Mouse (Mus musculus) stomach, postnatal 0 days (tissue): ENCODE data around the gene Adamts9. TPM values are rescaled to one million over a fixed set of nuclear protein-coding genes. Genes with fewer than 3 reads are reported as not detected.

ENCODE experiments used
- ATAC-seq: fragments of 200-750 bp; cut with Nextera tagmentation; 2 replicates; pipeline ENCODE4 v1.8.0; 2017; ENCODE audit not compliant: low FRiP score, low TSS enrichment
- DNase-seq: peaks from one replicate; pipeline ENCODE4 v3.0.0-alpha.2; 2016; ENCODE audit warnings: low spot score
- H3K27ac ChIP-seq: fragments of 300-500 bp; sonication (generic); replicated peaks from 2 replicates; pipeline ENCODE4 v1.5.1; 2014; ENCODE audit warnings: mild to moderate bottlenecking, control low read depth
- H3K27me3 ChIP-seq: fragments of 300-500 bp; sonication (generic); 2 replicates; pipeline ENCODE4 v1.6.1; 2014; ENCODE audit warnings: low read length; ENCODE audit not compliant: control insufficient read depth, insufficient read depth
- H3K36me3 ChIP-seq: fragments of 300-500 bp; sonication (generic); 2 replicates; pipeline ENCODE4 v1.6.1; 2014; ENCODE audit warnings: low read length, mixed read lengths; ENCODE audit not compliant: control insufficient read depth, insufficient read depth
- H3K4me1 ChIP-seq: fragments of 300-500 bp; sonication (generic); replicated peaks from 2 replicates; pipeline ENCODE4 v1.6.1; 2014; ENCODE audit warnings: antibody characterized with exemption; ENCODE audit not compliant: control insufficient read depth, insufficient read depth
- H3K4me2 ChIP-seq: fragments of 300-500 bp; sonication (generic); replicated peaks from 2 replicates; pipeline ENCODE4 v1.6.1; 2014; ENCODE audit warnings: low read depth, mild to moderate bottlenecking, control low read depth, moderate library complexity
- H3K4me3 ChIP-seq: fragments of 300-500 bp; sonication (generic); 2 replicates; pipeline ENCODE4 v1.5.1; 2014; ENCODE audit warnings: low read depth, low read length, control low read depth
- H3K9ac ChIP-seq: fragments of 300-500 bp; sonication (generic); 2 replicates; pipeline ENCODE4 v1.6.1; 2014; ENCODE audit warnings: mild to moderate bottlenecking, low read length, control low read depth, mixed read lengths
- H3K9me3 ChIP-seq: fragments of 300-500 bp; sonication (generic); 2 replicates; pipeline ENCODE4 v1.6.1; 2016; ENCODE audit warnings: low read length; ENCODE audit not compliant: control insufficient read depth
- CTCF ChIP-seq: IDR thresholded peaks from 2 replicates; pipeline ENCODE4 v1.5.1; 2016; ENCODE audit warnings: antibody characterized with exemption, low read depth, mild to moderate bottlenecking, moderate library complexity
- EP300 ChIP-seq: optimal IDR thresholded peaks from 2 replicates; pipeline ENCODE3; 2016; ENCODE audit warnings: antibody characterized with exemption
- WGBS: fragments of 180-500 bp; shearing (Covaris S2); extraction: QIAGEN DNeasy Blood & Tissue Kit; methylation state at CpG from one replicate; pipeline ENCODE4 v1.1.7; 2014; 5-methylcytosine and 5-hydroxymethylcytosine counted together
- polyA plus RNA-seq: library from polyadenylated mRNA; unstranded; fragments of >200 nt; fragmentation: Nextera tagmentation; extraction: Ambion mirVana; gene quantifications from 2 replicates; pipeline ENCODE4 v1.2.1, GENCODE M21; 2015

The Adamts9 gene
- polyA plus RNA-seq, 1 experiment from 2014 or later = 2.5 TPM

DNA sequence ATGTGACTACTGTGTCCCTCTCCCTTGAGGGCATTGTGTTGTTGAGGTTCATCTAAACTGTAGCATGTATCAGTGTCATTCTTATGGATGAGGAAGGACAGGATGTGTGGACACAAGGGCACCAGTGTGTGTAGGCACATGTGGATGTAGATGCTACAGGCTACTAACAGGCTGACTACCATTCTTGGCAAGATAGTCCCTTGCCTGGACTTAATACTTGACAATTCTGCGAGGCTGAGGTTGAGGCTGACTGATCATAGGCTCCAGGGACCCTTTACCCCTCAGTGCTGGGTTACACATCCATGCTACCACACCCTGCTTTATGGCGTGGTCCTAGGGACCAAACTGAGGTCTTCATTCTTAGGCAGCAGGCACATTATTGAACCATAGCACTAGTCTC lies 16.1 kb upstream of the Adamts9 start:
- Histone ChIP-seq H3K9me3 (no peaks in the 10 kb centered on the region), H3K27me3 (no peaks in the 10 kb centered on the region), H3K36me3 (no peaks in the 10 kb centered on the region), H3K9ac (no peak overlapping the region), H3K27ac (no peak overlapping the region), H3K4me2 (no peak overlapping the region), H3K4me1 (no peaks in the 10 kb centered on the region), H3K4me3 (no peak overlapping the region)
- DNase-seq (no peak), ATAC-seq (no peak)
- WGBS = 78% methylated on average over 2 of the region's 2 CpGs
- TF ChIP-seq CTCF (no peak), EP300 (no peak)

DNA sequence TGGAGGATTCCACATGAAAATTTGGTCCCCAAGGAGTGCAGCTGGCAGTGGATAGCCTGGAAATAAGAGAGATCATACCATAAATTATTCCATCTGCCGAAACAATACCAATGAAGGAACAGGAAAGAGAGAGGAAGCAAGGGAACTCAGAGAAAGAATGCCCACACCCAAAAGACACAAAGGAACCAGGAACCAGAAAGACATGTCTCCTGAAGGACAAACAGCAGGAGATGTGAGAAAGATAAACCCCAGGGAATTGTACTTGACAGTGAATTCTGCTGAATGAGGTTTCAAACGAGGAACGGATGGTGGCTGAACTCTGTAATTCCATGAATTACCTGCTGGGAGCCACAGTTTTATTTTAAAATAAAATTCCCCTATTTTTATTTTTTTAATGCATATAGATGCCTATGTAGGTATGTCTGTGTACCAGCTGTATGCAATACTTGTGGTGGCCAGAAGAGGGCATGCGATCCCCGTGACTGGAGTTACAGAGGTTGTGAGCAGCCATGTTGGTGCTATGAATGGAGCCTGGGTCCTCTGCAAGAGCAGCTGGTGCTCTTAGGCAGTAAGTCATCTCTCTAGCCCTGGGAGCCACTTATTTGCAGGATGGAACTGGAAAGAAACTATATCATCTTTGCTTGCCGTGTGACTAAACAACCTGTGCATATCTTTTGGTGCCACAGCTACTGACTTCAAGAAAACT lies 4.2 kb upstream of the Adamts9 start:
- 0 out of 2 replicates have a peak, but pooled peaks cover 2% of the 10 kb centered on the region for H3K4me1 ChIP-seq
- 90% methylated on average over 6 of the region's 6 CpGs for WGBS
- TF ChIP-seq EP300 (no peak), CTCF (peak; percentile 42)
- no peaks in the 10 kb centered on the region for H3K36me3 ChIP-seq
- DNase-seq (peak; percentile 16), ATAC-seq (no peak)
- H3K4me3 ChIP-seq = no peak overlapping the region
- H3K9ac ChIP-seq = no peak overlapping the region
- no peaks in the 10 kb centered on the region for H3K9me3 ChIP-seq
- no peak overlapping the region for H3K27ac ChIP-seq
- no peaks in the 10 kb centered on the region for H3K27me3 ChIP-seq
- H3K4me2 ChIP-seq = no peak overlapping the region

DNA sequence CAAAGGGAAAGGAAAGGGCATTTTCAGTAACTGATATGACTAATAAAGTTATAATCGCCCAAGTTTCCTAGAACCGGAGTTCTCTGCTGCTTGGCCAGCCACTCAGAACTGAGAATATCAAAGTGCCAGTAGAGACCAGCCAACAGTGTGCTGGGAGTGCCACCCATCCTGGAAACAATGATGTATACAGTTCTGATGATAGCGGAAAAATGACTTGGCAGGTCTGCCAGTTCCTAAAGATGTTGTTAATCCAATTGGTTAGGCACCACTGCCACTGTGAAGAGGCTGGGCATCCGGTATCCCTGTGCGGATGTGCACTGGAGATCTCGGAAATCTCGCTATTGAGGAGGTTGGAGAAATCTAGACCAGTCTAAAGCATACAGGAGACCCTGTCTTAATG lies 1.4 kb upstream of the Adamts9 start:
- Histone ChIP-seq H3K4me2 (no peak overlapping the region), H3K4me1 (0 out of 2 replicates have a peak, but pooled peaks cover 2% of the 10 kb centered on the region), H3K36me3 (no peaks in the 10 kb centered on the region), H3K27ac (no peak overlapping the region), H3K9ac (no peak overlapping the region), H3K4me3 (no peak overlapping the region), H3K27me3 (no peaks in the 10 kb centered on the region), H3K9me3 (no peaks in the 10 kb centered on the region)
- ATAC-seq (no peak), DNase-seq (no peak)
- TF ChIP-seq EP300 (no peak), CTCF (no peak)
- WGBS = 75% methylated on average over 7 of the region's 7 CpGs

DNA sequence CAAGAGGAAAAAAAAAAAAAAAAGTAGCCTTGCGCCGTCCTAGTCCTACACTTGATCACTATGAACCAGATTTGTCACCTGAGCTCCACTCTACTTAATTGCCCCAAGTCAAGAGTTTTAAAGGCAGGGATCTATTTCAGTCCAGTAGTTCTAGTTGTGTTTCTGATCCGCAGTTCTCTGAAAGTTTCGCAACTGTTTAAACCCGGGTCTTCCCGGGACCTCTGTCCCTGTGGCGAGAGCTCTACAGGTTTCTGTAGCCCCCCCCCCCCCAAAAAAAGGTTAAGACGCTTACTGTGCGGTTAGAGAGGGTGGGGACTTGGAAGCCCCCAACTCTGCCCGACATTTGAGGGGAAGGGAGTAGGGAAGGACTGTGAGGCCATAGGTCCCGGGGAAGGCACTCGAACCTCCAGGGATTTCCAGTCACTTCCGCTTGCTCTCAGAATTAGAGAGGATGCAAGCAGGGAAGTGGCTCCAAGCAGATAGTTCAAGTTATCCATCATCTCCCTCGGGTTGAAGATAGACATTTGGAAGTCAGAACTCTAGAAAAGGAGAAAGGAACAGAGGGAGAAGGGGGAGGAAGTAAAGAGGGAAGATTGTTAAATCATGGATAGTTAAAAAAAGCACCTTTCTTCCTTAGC lies 875 bp upstream of the Adamts9 start:
- Histone ChIP-seq H3K4me1 (0 out of 2 replicates have a peak, but pooled peaks cover 2% of the 10 kb centered on the region), H3K9me3 (no peaks in the 10 kb centered on the region), H3K4me2 (peak overlapping the region; percentile 68), H3K27me3 (no peaks in the 10 kb centered on the region), H3K9ac (peak overlapping the region; percentile 76), H3K36me3 (no peaks in the 10 kb centered on the region), H3K27ac (peak overlapping the region; percentile 89), H3K4me3 (peak overlapping the region; percentile 68)
- TF ChIP-seq EP300 = no peak
- no peak for TF ChIP-seq CTCF
- ATAC-seq = no peak
- WGBS = 22% methylated on average over 14 of the region's 14 CpGs
- DNase-seq = no peak

DNA sequence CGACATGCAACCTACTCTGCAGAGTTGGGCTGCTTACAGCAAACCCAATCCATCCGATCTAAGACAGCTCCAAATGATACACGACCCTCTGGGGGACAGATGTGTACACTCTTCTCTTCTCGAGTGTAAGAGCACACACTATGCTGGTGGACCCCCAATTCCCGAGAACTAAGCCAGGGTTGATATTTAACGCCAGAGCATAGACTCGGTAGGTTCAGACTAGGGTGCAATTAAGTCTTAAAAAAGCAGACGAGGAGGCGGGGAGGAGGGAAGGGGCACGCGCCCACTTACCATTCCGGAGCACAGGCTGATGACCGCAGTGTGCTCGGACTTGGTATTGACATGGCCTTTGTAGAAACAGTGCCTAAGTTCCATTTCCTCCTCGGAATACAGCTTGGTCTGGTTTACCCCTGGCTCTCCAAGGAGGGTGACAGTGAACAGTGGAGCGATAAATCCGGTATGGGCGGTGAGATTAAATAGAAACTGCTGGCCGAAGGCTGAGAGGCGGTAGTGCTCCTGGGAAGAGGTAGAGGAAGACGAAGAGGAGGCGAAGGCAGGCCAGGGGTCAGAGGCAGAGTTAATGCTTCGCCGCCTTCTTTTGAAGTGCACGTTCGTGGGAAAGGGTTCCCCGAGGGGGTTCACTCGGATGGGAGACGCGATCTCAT lies 1.4 kb downstream of the Adamts9 start:
- peak; percentile 31 for DNase-seq

More for the DNA sequence above, 1.4 kb downstream of the Adamts9 start:
- ATAC-seq = peak; percentile 8; the same call in 1 of the 2 replicates
- Histone ChIP-seq H3K27ac (peak overlapping the region; percentile 84), H3K9me3 (no peaks in the 10 kb centered on the region), H3K9ac (peak overlapping the region; percentile 69), H3K4me3 (peak overlapping the region; percentile 68), H3K4me1 (0 out of 2 replicates have a peak, but pooled peaks cover 2% of the 10 kb centered on the region), H3K4me2 (peak overlapping the region; percentile 68), H3K27me3 (no peaks in the 10 kb centered on the region), H3K36me3 (peaks cover 4% of the 10 kb centered on the region; the same call in 1 of the 2 replicates)
- under 1% methylated on average over 30 of the region's 30 CpGs for WGBS
- no peak for TF ChIP-seq EP300
- TF ChIP-seq CTCF = no peak
